Mouse (Mus musculus): ENCODE measurements around the gene Tomm6. TPM values are rescaled to one million over a fixed set of nuclear protein-coding genes. Genes with fewer than 3 reads are reported as not detected.
A peak's percentile ranks its signal among the peaks of the same experiment; 100 is the strongest.
"Not testable (repeated sequence)": the region's sequence is repeated elsewhere in the genome, so short reads cannot be mapped to it uniquely, and the experiment has no call there.

The Tomm6 gene
- polyA plus RNA-seq, 1 experiment from 2014 or later = 354 TPM

GRCm38 (mm10) chr17:47654346-47654745, 33.8 kb downstream of the Tomm6 start:
- H3K4me3 ChIP-seq (ENCODE audit: low read depth, low read length); H3K9ac ChIP-seq (ENCODE audit: low read length); H3K4me1 ChIP-seq (replicated peaks; ENCODE audit: control insufficient read depth, insufficient read depth, low read length); H3K27ac ChIP-seq (ENCODE audit: low read depth, low read length); DNase-seq (ENCODE audit: low spot score); ATAC-seq (replicated peaks; ENCODE audit: low FRiP score); H3K9me3 ChIP-seq (ENCODE audit: control insufficient read depth, low read length); H3K36me3 ChIP-seq (ENCODE audit: control insufficient read depth, insufficient read depth, low read length); H3K27me3 ChIP-seq (ENCODE audit: control insufficient read depth, insufficient read depth, low read length); H3K4me2 ChIP-seq (ENCODE audit: low read depth, low read length, severe bottlenecking): not testable (repeated sequence)
- WGBS = 93% methylated on average over 8 of the region's 8 CpGs

- no peak for DNase-seq (ENCODE audit: low spot score)
- no peak overlapping the region for H3K4me3 ChIP-seq (ENCODE audit: low read depth, low read length)
- H3K4me1 ChIP-seq (replicated peaks; ENCODE audit: control insufficient read depth, insufficient read depth, low read length) = no peaks in the 10 kb centered on the region; the same call in 1 of the 2 replicates
- no peaks in the 10 kb centered on the region for H3K27me3 ChIP-seq (ENCODE audit: control insufficient read depth, insufficient read depth, low read length)
- no peak for ATAC-seq (replicated peaks; ENCODE audit: low FRiP score)
- 73% methylated on average over 2 of the region's 2 CpGs for WGBS
- H3K36me3 ChIP-seq (ENCODE audit: control insufficient read depth, insufficient read depth, low read length) = no peaks in the 10 kb centered on the region
- H3K4me2 ChIP-seq (ENCODE audit: low read depth, low read length, severe bottlenecking) = no peak overlapping the region
- H3K27ac ChIP-seq (ENCODE audit: low read depth, low read length) = no peak overlapping the region
- no peaks in the 10 kb centered on the region for H3K9me3 ChIP-seq (ENCODE audit: control insufficient read depth, low read length)
- H3K9ac ChIP-seq (ENCODE audit: low read length) = no peak overlapping the region
These were observed 36.2 kb downstream of the Tomm6 start for GRCm38 (mm10) chr17:47651953-47652352.

GRCm38 (mm10) chr17:47648966-47649365, 39.2 kb downstream of the Tomm6 start:
- 46% methylated on average over 4 of the region's 4 CpGs for WGBS
- H3K36me3 ChIP-seq (ENCODE audit: control insufficient read depth, insufficient read depth, low read length) = no peaks in the 10 kb centered on the region
- no peaks in the 10 kb centered on the region for H3K9me3 ChIP-seq (ENCODE audit: control insufficient read depth, low read length)
- peak overlapping the region; percentile 19; the same call in 1 of the 2 replicates for H3K27ac ChIP-seq (ENCODE audit: low read depth, low read length)
- no peak overlapping the region for H3K9ac ChIP-seq (ENCODE audit: low read length)
- no peaks in the 10 kb centered on the region for H3K27me3 ChIP-seq (ENCODE audit: control insufficient read depth, insufficient read depth, low read length)
- H3K4me1 ChIP-seq (replicated peaks; ENCODE audit: control insufficient read depth, insufficient read depth, low read length) = no peaks in the 10 kb centered on the region; the same call in 1 of the 2 replicates
- no peak overlapping the region for H3K4me2 ChIP-seq (ENCODE audit: low read depth, low read length, severe bottlenecking)
- ATAC-seq (replicated peaks; ENCODE audit: low FRiP score) (peak; percentile 30; the same call in 1 of the 2 replicates), DNase-seq (ENCODE audit: low spot score) (no peak)
- no peak overlapping the region for H3K4me3 ChIP-seq (ENCODE audit: low read depth, low read length)

- Histone ChIP-seq H3K9me3 (ENCODE audit: control insufficient read depth, low read length) (no peaks in the 10 kb centered on the region), H3K4me3 (ENCODE audit: low read depth, low read length) (no peak overlapping the region), H3K27ac (ENCODE audit: low read depth, low read length) (no peak overlapping the region), H3K9ac (ENCODE audit: low read length) (no peak overlapping the region), H3K4me2 (ENCODE audit: low read depth, low read length, severe bottlenecking) (no peak overlapping the region), H3K36me3 (ENCODE audit: control insufficient read depth, insufficient read depth, low read length) (no peaks in the 10 kb centered on the region), H3K4me1 (replicated peaks; ENCODE audit: control insufficient read depth, insufficient read depth, low read length) (no peaks in the 10 kb centered on the region; the same call in 1 of the 2 replicates), H3K27me3 (ENCODE audit: control insufficient read depth, insufficient read depth, low read length) (no peaks in the 10 kb centered on the region)
- no peak for ATAC-seq (replicated peaks; ENCODE audit: low FRiP score)
- WGBS = 56% methylated on average over 1 of the region's 1 CpGs
- peak; percentile 87 for DNase-seq (ENCODE audit: low spot score)
These were observed 41.5 kb downstream of the Tomm6 start for GRCm38 (mm10) chr17:47646683-47647082.

- H3K9ac ChIP-seq (ENCODE audit: low read length) = no peak overlapping the region
- 86% methylated on average over 2 of the region's 2 CpGs for WGBS
- no peak for ATAC-seq (replicated peaks; ENCODE audit: low FRiP score)
- H3K4me3 ChIP-seq (ENCODE audit: low read depth, low read length) = no peak overlapping the region
- no peaks in the 10 kb centered on the region for H3K27me3 ChIP-seq (ENCODE audit: control insufficient read depth, insufficient read depth, low read length)
- no peak for DNase-seq (ENCODE audit: low spot score)
- H3K4me1 ChIP-seq (replicated peaks; ENCODE audit: control insufficient read depth, insufficient read depth, low read length) = no peaks in the 10 kb centered on the region
- H3K4me2 ChIP-seq (ENCODE audit: low read depth, low read length, severe bottlenecking) = no peak overlapping the region
- no peak overlapping the region for H3K27ac ChIP-seq (ENCODE audit: low read depth, low read length)
- H3K9me3 ChIP-seq (ENCODE audit: control insufficient read depth, low read length) = no peaks in the 10 kb centered on the region
- no peaks in the 10 kb centered on the region for H3K36me3 ChIP-seq (ENCODE audit: control insufficient read depth, insufficient read depth, low read length)
These were observed 45.2 kb downstream of the Tomm6 start for GRCm38 (mm10) chr17:47642992-47643391.

Other genes starting within 250 kb of the Tomm6 start
- 29.6 and 32.2 TPM in 2 replicates for gene Taf8, start 186.1 kb downstream of the Tomm6 start, polyA plus RNA-seq (2014; fragmentation: Nextera tagmentation; extraction: Ambion mirVana)
- gene Ccnd3, start 183.3 kb downstream of the Tomm6 start, polyA plus RNA-seq (2014; fragmentation: Nextera tagmentation; extraction: Ambion mirVana) = 253 and 286 TPM in 2 replicates
- 34.6 and 37.3 TPM in 2 replicates for gene Bysl, start 76.9 kb downstream of the Tomm6 start, polyA plus RNA-seq (2014; fragmentation: Nextera tagmentation; extraction: Ambion mirVana)
- gene Med20, start 76.8 kb downstream of the Tomm6 start, polyA plus RNA-seq (2014; fragmentation: Nextera tagmentation; extraction: Ambion mirVana) = 44.5 and 45.5 TPM in 2 replicates
- 2.4 and 3.6 TPM in 2 replicates for gene Gm20517, start 76.8 kb downstream of the Tomm6 start, polyA plus RNA-seq (2014; fragmentation: Nextera tagmentation; extraction: Ambion mirVana)
- gene Usp49, start 57.7 kb downstream of the Tomm6 start, polyA plus RNA-seq (2014; fragmentation: Nextera tagmentation; extraction: Ambion mirVana) = 7.2 and 8.1 TPM in 2 replicates
- gene Frs3, start 644 bp upstream of the Tomm6 start, polyA plus RNA-seq (2014; fragmentation: Nextera tagmentation; extraction: Ambion mirVana) = 8.3 and 8.4 TPM in 2 replicates
- 1.4 and 1.6 TPM in 2 replicates for gene Gm21981, start 6.1 kb upstream of the Tomm6 start, polyA plus RNA-seq (2014; fragmentation: Nextera tagmentation; extraction: Ambion mirVana)
- 0.80 and 1.3 TPM in 2 replicates for gene Prickle4, start 6.3 kb upstream of the Tomm6 start, polyA plus RNA-seq (2014; fragmentation: Nextera tagmentation; extraction: Ambion mirVana)
- gene Pgc, start 38.5 kb upstream of the Tomm6 start, polyA plus RNA-seq (2014; fragmentation: Nextera tagmentation; extraction: Ambion mirVana) = not detected in 2 replicates
- gene Tfeb, start 48.6 kb upstream of the Tomm6 start, polyA plus RNA-seq (2014; fragmentation: Nextera tagmentation; extraction: Ambion mirVana) = 1.9 and 3.3 TPM in 2 replicates
- 20.6 and 23.6 TPM in 2 replicates for gene Mdfi, start 146.3 kb upstream of the Tomm6 start, polyA plus RNA-seq (2014; fragmentation: Nextera tagmentation; extraction: Ambion mirVana)
- 26.1 and 27.8 TPM in 2 replicates for gene Foxp4, start 236.3 kb upstream of the Tomm6 start, polyA plus RNA-seq (2014; fragmentation: Nextera tagmentation; extraction: Ambion mirVana)